12 mouse cellular contexts compared by ENCODE assay signal in the genomic region with DNA sequence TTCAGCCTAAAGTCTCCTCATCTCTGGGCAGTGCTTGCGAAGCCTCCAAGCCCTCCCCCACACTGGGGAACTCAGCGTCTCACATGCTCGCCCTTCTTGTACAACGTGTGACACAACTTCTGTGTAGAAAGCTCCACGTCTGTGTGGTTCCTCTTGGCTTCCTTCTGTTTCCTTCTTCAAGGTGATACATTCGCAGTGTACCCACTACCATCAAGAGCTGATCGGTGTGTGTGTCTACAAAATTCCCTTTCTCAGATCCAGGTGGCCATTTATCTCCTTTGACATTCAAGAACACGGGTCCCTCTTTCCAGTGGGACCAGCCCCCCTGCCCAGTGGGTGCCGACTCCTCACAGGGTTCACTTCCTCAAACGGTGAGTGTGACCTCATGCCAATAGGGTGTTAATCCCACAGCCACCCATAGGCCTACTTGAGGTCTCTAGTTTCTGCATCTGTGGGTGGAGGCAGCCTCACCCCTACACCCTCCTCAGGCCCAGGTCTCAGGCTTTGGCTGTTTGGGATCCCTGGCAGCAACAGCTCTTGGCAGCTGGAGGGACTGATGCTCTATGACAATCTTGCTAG. TPM values are rescaled to one million over a fixed set of nuclear protein-coding genes. Genes with fewer than 3 reads are reported as not detected.
DNase-seq lines count a peak whose midpoint lies in the region; ATAC-seq and TF ChIP-seq lines count a peak whose summit lies in the region.
"Had no signal": no experiment of that assay in that cellular context is flagged by ENCODE, and none has a peak within 500 bp of the region (broad histone marks: within the 10 kb centered on the region; RNA-seq: fewer than 3 reads in every experiment).

No protein-coding gene starts in this region.

- 80% methylated on average over 10 of the region's 10 CpGs for WGBS in heart, adult 2 months
- 78% methylated on average over 10 of the region's 10 CpGs for WGBS in heart, embryonic 10.5 days
- WGBS in liver, embryonic 13.5 days (ENCODE audit: insufficient replicate concordance) = 44% methylated on average over 10 of the region's 10 CpGs

- no peaks in the 10 kb centered on the region for H3K9me3 ChIP-seq in heart, embryonic 10.5 days
- no peaks in the 10 kb centered on the region for H3K9me3 ChIP-seq in G1E (replicated peaks)
- no peaks in the 10 kb centered on the region for H3K9me3 ChIP-seq in liver, embryonic 13.5 days (replicated peaks)
- H3K9me3 ChIP-seq: lung, embryonic 15.5 days; neural tube, embryonic 13.5 days had no signal

- TF ChIP-seq POLR2A in heart, adult 2 months (IDR thresholded peaks at IDR 0.05; ENCODE audit: insufficient read depth, low read depth, low read length) = 0 out of 2 replicates have a peak, but pooled peaks have one; percentile 6
- TF ChIP-seq POLR2A in myocyte (IDR thresholded peaks at IDR 0.05; ENCODE audit: insufficient read length, low read depth) = no peak

- H3K36me3 ChIP-seq in heart, adult 2 months (ENCODE audit: control insufficient read depth, insufficient read depth, low read length) = no peaks in the 10 kb centered on the region
- peaks cover 44% of the 10 kb centered on the region for H3K36me3 ChIP-seq in heart, embryonic 10.5 days
- peaks cover 73% of the 10 kb centered on the region for H3K36me3 ChIP-seq in G1E (replicated peaks)
- peaks cover 24% of the 10 kb centered on the region for H3K36me3 ChIP-seq in liver, embryonic 13.5 days
- no peaks in the 10 kb centered on the region for H3K36me3 ChIP-seq in myocyte (ENCODE audit: control insufficient read depth, insufficient read depth)

- no peak for TF ChIP-seq EP300 in heart, adult 2 months (IDR thresholded peaks at IDR 0.05; ENCODE audit: insufficient read depth, low read depth, low read length)

- intact Hi-C loops in heart, adult 2 months (cut with DNase I) = no loop called here

- no peak overlapping the region for H3K9ac ChIP-seq in heart, adult 2 months (ENCODE audit: low read depth, low read length)
- H3K9ac ChIP-seq in liver, embryonic 13.5 days = no peak overlapping the region
- H3K9ac ChIP-seq: lung, embryonic 15.5 days; neural tube, embryonic 13.5 days had no signal

- H3K79me2 ChIP-seq in heart, adult 2 months (replicated peaks; ENCODE audit: control insufficient read depth, insufficient read depth, low read length) = no peaks in the 10 kb centered on the region
- H3K79me2 ChIP-seq in myocyte (ENCODE audit: control insufficient read depth, insufficient read depth) = no peaks in the 10 kb centered on the region

- no peak for TF ChIP-seq CTCF in heart, adult 2 months (IDR thresholded peaks at IDR 0.05)
- TF ChIP-seq CTCF in G1E (IDR thresholded peaks at IDR 0.05; ENCODE audit: low read depth, low read length) = no peak

- H3K4me1 ChIP-seq in heart, adult 2 months (ENCODE audit: control insufficient read depth, insufficient read depth, low read length) = peaks cover 4% of the 10 kb centered on the region; the same call in 1 of the 2 replicates
- peaks cover 40% of the 10 kb centered on the region for H3K4me1 ChIP-seq in heart, embryonic 10.5 days
- peaks cover 66% of the 10 kb centered on the region for H3K4me1 ChIP-seq in G1E (ENCODE audit: insufficient read depth, low read depth, low read length)
- peaks cover 33% of the 10 kb centered on the region for H3K4me1 ChIP-seq in liver, embryonic 13.5 days (replicated peaks)

- DNase-seq in heart, adult 2 months = peak in 1 of 2 experiments; percentile 65
- no peak for DNase-seq in heart, embryonic 10.5 days (ENCODE audit: low spot score)
- DNase-seq in G1E (ENCODE audit: low spot score) = peak; percentile 72
- no peak for DNase-seq in liver, embryonic 13.5 days
- no peak for DNase-seq in cerebellum, adult 11-12 months
- no peak for DNase-seq in testis, postnatal 14 days (ENCODE audit: low spot score)
- DNase-seq in cerebellum, postnatal 10 days = no peak

- H3K4me3 ChIP-seq in heart, adult 2 months = no peak overlapping the region
- no peak overlapping the region for H3K4me3 ChIP-seq in heart, embryonic 10.5 days
- H3K4me3 ChIP-seq in G1E (ENCODE audit: low read depth, low read length) (no peak overlapping the region; the same call in 1 of the 2 replicates), myocyte (no peak overlapping the region)
- H3K4me3 ChIP-seq in liver, embryonic 13.5 days (replicated peaks) = no peak overlapping the region
- H3K4me3 ChIP-seq: lung, embryonic 15.5 days; neural tube, embryonic 13.5 days had no signal

- 0 out of 2 replicates have a peak overlapping the region, but pooled peaks have one; percentile 85 for H3K4me2 ChIP-seq in liver, embryonic 13.5 days
- peak overlapping the region; percentile 6 for H3K4me2 ChIP-seq in myocyte (ENCODE audit: low read depth)
- H3K4me2 ChIP-seq: lung, embryonic 15.5 days; neural tube, embryonic 13.5 days had no signal

- peak; percentile 36; the same call in 1 of the 2 replicates for ATAC-seq in G1E (ENCODE audit: extremely low read depth, insufficient number of reproducible peaks, low FRiP score, poor library complexity, severe bottlenecking)
- ATAC-seq in liver, embryonic 13.5 days (ENCODE audit: low read depth) = no peak

- H3K27me3 ChIP-seq in heart, adult 2 months (ENCODE audit: control insufficient read depth, insufficient read depth, low read length) = no peaks in the 10 kb centered on the region
- H3K27me3 ChIP-seq in heart, embryonic 10.5 days (ENCODE audit: insufficient read depth, poor library complexity, severe bottlenecking) = no peaks in the 10 kb centered on the region
- H3K27me3 ChIP-seq in G1E (ENCODE audit: insufficient read depth, low read length) (no peaks in the 10 kb centered on the region), myocyte (ENCODE audit: control insufficient read depth, insufficient read depth, insufficient read length) (no peaks in the 10 kb centered on the region)
- H3K27me3 ChIP-seq in liver, embryonic 13.5 days = peaks cover 13% of the 10 kb centered on the region; the same call in 1 of the 2 replicates
- H3K27me3 ChIP-seq: lung, embryonic 15.5 days; neural tube, embryonic 13.5 days had no signal

- H3K27ac ChIP-seq in heart, adult 2 months = no peak overlapping the region; the same call in 1 of the 2 replicates
- H3K27ac ChIP-seq in heart, embryonic 10.5 days = no peak overlapping the region
- H3K27ac ChIP-seq in liver, embryonic 13.5 days = peak overlapping the region; percentile 6; the same call in 1 of the 2 replicates
- H3K27ac ChIP-seq: lung, embryonic 15.5 days; neural tube, embryonic 13.5 days had no signal

- no peak overlapping the region for H3ac ChIP-seq in myocyte (ENCODE audit: control insufficient read depth, insufficient read length)

TF ChIP-seq in myocyte, 11 proteins besides CTCF, POLR2A, EP300 and RAD21:
- TF ChIP-seq SRF (IDR thresholded peaks at IDR 0.05; ENCODE audit: control insufficient read depth, insufficient read length, low read depth) (no peak), CEBPB (IDR thresholded peaks at IDR 0.05; ENCODE audit: insufficient read depth, poor library complexity, severe bottlenecking) (no peak), POLR2AphosphoS2 (IDR thresholded peaks at IDR 0.05; ENCODE audit: insufficient read length, low read depth) (no peak)

RNA-seq across cellular contexts. Expression of gene Cyba, which starts 2.6 kb away (rescaled TPM):
- total RNA-seq in heart, adult 2 months (2021) = 10 to 100 TPM; 41.2 to 43.9 TPM
- polyA plus RNA-seq in heart, adult 2 months (2012; rRNA removed) = 62.1 and 92.8 TPM in 2 replicates
- polyA plus RNA-seq in heart, embryonic 10.5 days (2016; fragmentation: Nextera tagmentation; extraction: Ambion mirVana) = 185 and 214 TPM in 2 replicates
- total RNA-seq in G1E (2014; fragmentation: Nextera tagmentation) (93.6 and 103 TPM in 2 replicates), G1E (2017) (57.2 and 69.2 TPM in 2 replicates)
- polyA plus RNA-seq in G1E (2012) (368 and 426 TPM in 2 replicates), myocyte (2012; fragmentation: generic; extraction: Trizol) (not detected)
- polyA plus RNA-seq in liver, embryonic 13.5 days (2015; fragmentation: Nextera tagmentation; extraction: Ambion mirVana) = 133 and 153 TPM in 2 replicates

RNA-seq across cellular contexts. Expression of gene Il17c, which starts 8.3 kb away (rescaled TPM):
- total RNA-seq in heart, adult 2 months (2021) = not detected
- polyA plus RNA-seq in heart, adult 2 months (2012; rRNA removed) = not detected in 2 replicates
- polyA plus RNA-seq in heart, embryonic 10.5 days (2016; fragmentation: Nextera tagmentation; extraction: Ambion mirVana) = not detected in 2 replicates
- total RNA-seq in G1E (2014; fragmentation: Nextera tagmentation) (not detected in 2 replicates), G1E (2017) (not detected in 2 replicates)
- polyA plus RNA-seq in G1E (2012) (not detected in 2 replicates), myocyte (2012; fragmentation: generic; extraction: Trizol) (not detected)
- not detected in 2 replicates for polyA plus RNA-seq in liver, embryonic 13.5 days (2015; fragmentation: Nextera tagmentation; extraction: Ambion mirVana)
- polyA plus RNA-seq: forebrain, embryonic 11.5 days; heart, embryonic 14.5 days; lung, embryonic 15.5 days; neural tube, embryonic 13.5 days had no signal

RNA-seq across cellular contexts. Expression of gene Mvd, which starts 13.1 kb away (rescaled TPM):
- 1 to 10 TPM; 4.0 to 5.6 TPM for total RNA-seq in heart, adult 2 months (2021)
- polyA plus RNA-seq in heart, adult 2 months (2012; rRNA removed) = 8.5 and 9.0 TPM in 2 replicates
- polyA plus RNA-seq in heart, embryonic 10.5 days (2016; fragmentation: Nextera tagmentation; extraction: Ambion mirVana) = 41.7 and 43.8 TPM in 2 replicates
- 3.1 and 4.5 TPM in 2 replicates for total RNA-seq in G1E (2014; fragmentation: Nextera tagmentation)
- 33.3 and 38.6 TPM in 2 replicates for total RNA-seq in G1E (2017)
- 25.8 and 26.4 TPM in 2 replicates for polyA plus RNA-seq in G1E (2012)
- 23.7 and 26.0 TPM in 2 replicates for polyA plus RNA-seq in liver, embryonic 13.5 days (2015; fragmentation: Nextera tagmentation; extraction: Ambion mirVana)
- 85.3 TPM for polyA plus RNA-seq in myocyte (2012; fragmentation: generic; extraction: Trizol)

RNA-seq across cellular contexts. Expression of gene Snai3, which starts 30.4 kb away (rescaled TPM):
- total RNA-seq in heart, adult 2 months (2021) = 1 to 10 TPM; 1.6 to 8.1 TPM
- polyA plus RNA-seq in heart, adult 2 months (2012; rRNA removed) = 6.8 and 8.2 TPM in 2 replicates
- polyA plus RNA-seq in heart, embryonic 10.5 days (2016; fragmentation: Nextera tagmentation; extraction: Ambion mirVana) = 2.3 and 6.6 TPM in 2 replicates
- not detected in 2 replicates for total RNA-seq in G1E (2014; fragmentation: Nextera tagmentation)
- not detected in 2 replicates for total RNA-seq in G1E (2017)
- not detected in 2 replicates for polyA plus RNA-seq in G1E (2012)
- 0.20 and 0.31 TPM in 2 replicates for polyA plus RNA-seq in liver, embryonic 13.5 days (2015; fragmentation: Nextera tagmentation; extraction: Ambion mirVana)
- 1.3 TPM for polyA plus RNA-seq in myocyte (2012; fragmentation: generic; extraction: Trizol)
- polyA plus RNA-seq: forebrain, embryonic 11.5 days had no signal

RNA-seq across cellular contexts. Expression of gene Rnf166, which starts 45.7 kb away (rescaled TPM):
- total RNA-seq in heart, adult 2 months (2021) = 10 to 100 TPM; 36.9 to 41.6 TPM
- 91.3 and 99.4 TPM in 2 replicates for polyA plus RNA-seq in heart, adult 2 months (2012; rRNA removed)
- polyA plus RNA-seq in heart, embryonic 10.5 days (2016; fragmentation: Nextera tagmentation; extraction: Ambion mirVana) = 37.1 and 38.8 TPM in 2 replicates
- total RNA-seq in G1E (2014; fragmentation: Nextera tagmentation) = 28.0 and 45.3 TPM in 2 replicates
- 18.6 and 29.4 TPM in 2 replicates for total RNA-seq in G1E (2017)
- 29.5 and 33.3 TPM in 2 replicates for polyA plus RNA-seq in G1E (2012)
- 12.2 and 13.7 TPM in 2 replicates for polyA plus RNA-seq in liver, embryonic 13.5 days (2015; fragmentation: Nextera tagmentation; extraction: Ambion mirVana)
- polyA plus RNA-seq in myocyte (2012; fragmentation: generic; extraction: Trizol) = 36.3 TPM

Comparison
In these comparisons a context has a peak if more than half of its experiments do, and no peak if none do; other contexts are left out.
1. RNA of gene Cyba, which starts 2.6 kb away (polyA plus RNA-seq): 368 to 426 TPM in G1E, 185 to 214 TPM in heart, embryonic 10.5 days, 133 to 153 TPM in liver, embryonic 13.5 days and 62.1 to 92.8 TPM in heart, adult 2 months; not detected in myocyte (single experiment); every median in the first group is over 10 times any median in the second.